Mouse (Mus musculus) embryonic facial prominence, embryonic 14.5 days (tissue): Measurements from ENCODE around the gene Rsbn1. TPM values are rescaled to one million over a fixed set of nuclear protein-coding genes. Genes with fewer than 3 reads are reported as not detected.

Experiments
- ATAC-seq: fragments of 200-750 bp; cut with Nextera tagmentation; 2 replicates; pipeline ENCODE4 v1.8.0; 2017; ENCODE audit warnings: low read depth, moderate number of reproducible peaks, moderate TSS enrichment
- DNase-seq: peaks from one replicate; pipeline ENCODE4 v3.0.0-alpha.2; 2015; ENCODE audit warnings: low spot score
- H3K27ac ChIP-seq: fragments of 300-500 bp; sonication (generic); replicated peaks from 2 replicates; pipeline ENCODE4 v1.5.1; 2014; ENCODE audit warnings: low read depth, mild to moderate bottlenecking, low read length, moderate library complexity
- H3K27me3 ChIP-seq: fragments of 300-500 bp; sonication (generic); replicated peaks from 2 replicates; pipeline ENCODE4 v1.6.1; 2014; ENCODE audit warnings: low read length; ENCODE audit not compliant: control insufficient read depth, insufficient read depth
- H3K36me3 ChIP-seq: fragments of 300-500 bp; sonication (generic); 2 replicates; pipeline ENCODE4 v1.6.1; 2014; ENCODE audit warnings: low read length, mixed read lengths; ENCODE audit not compliant: control insufficient read depth, insufficient read depth
- H3K4me1 ChIP-seq: fragments of 300-500 bp; sonication (generic); 2 replicates; pipeline ENCODE4 v1.6.1; 2014; ENCODE audit warnings: antibody characterized with exemption, low read length; ENCODE audit not compliant: control insufficient read depth, insufficient read depth
- H3K4me2 ChIP-seq: fragments of 300-500 bp; sonication (generic); 2 replicates; pipeline ENCODE4 v1.6.1; 2014; ENCODE audit warnings: low read depth, mild to moderate bottlenecking, low read length, moderate library complexity, mixed read lengths
- H3K4me3 ChIP-seq: fragments of 300-500 bp; sonication (generic); 2 replicates; pipeline ENCODE4 v1.5.1; 2014; ENCODE audit warnings: low read depth, mild to moderate bottlenecking, low read length
- H3K9ac ChIP-seq: fragments of 300-500 bp; sonication (generic); 2 replicates; pipeline ENCODE4 v1.6.1; 2014; ENCODE audit warnings: low read depth, mild to moderate bottlenecking, low read length, moderate library complexity, mixed read lengths
- H3K9me3 ChIP-seq: fragments of 300-500 bp; sonication (generic); 2 replicates; pipeline ENCODE4 v1.6.1; 2016; ENCODE audit warnings: low read length; ENCODE audit not compliant: control insufficient read depth
- WGBS: fragments of 180-500 bp; shearing (Covaris S2); extraction: QIAGEN DNeasy Blood & Tissue Kit; methylation state at CpG from one replicate; pipeline ENCODE4 v1.1.7; 2014; 5-methylcytosine and 5-hydroxymethylcytosine counted together
- polyA plus RNA-seq: library from polyadenylated mRNA; unstranded; fragments of >200 nt; fragmentation: Nextera tagmentation; extraction: Ambion mirVana; gene quantifications from 2 replicates; pipeline ENCODE4 v1.2.1, GENCODE M21; 2014

Gene Rsbn1
- 11.0 and 12.0 TPM in 2 replicates for polyA plus RNA-seq

DNA sequence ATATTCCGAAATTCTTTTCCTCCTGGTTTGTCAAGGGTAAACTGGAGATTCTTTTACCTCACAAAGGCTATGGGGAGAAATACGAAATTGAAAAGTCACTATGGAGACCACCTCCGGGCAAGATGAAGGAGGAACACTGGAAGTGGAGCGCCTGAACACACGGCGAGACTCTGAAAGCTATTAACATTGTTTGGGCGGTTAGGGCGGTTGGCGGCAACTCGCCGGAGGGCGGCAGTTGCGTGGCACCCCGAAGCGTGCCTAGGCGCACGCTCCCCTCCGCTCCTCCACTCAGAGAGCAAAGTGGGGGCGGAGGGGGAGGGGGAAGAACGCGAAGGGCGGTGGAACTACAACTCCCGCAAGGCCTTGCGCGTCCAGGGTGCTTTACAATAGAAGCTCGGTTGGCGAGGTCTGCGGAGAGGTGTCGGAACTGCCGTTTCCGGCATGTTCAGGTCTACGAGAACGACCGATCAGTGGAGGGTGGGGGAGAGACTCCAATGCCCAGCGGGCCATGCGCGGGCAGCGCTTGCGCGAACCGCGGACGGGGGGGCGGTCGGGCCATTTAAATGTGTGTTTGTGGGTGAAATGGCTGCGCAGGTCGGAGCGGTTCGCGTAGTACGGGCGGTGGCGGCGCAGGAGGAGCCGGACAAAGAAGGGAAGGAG lies at the start of gene Rsbn1:
Rsbn1 (plus strand) TSS at position 111 of the 660 bp plus-strand sequence.
- peak within 1 kb of the TSS; percentile 96 for H3K4me3 ChIP-seq
- H3K36me3 ChIP-seq, result no peaks in the 10 kb centered on the region
- peak within 1 kb of the TSS; percentile 92 for H3K27ac ChIP-seq
- H3K9ac ChIP-seq, result peak within 1 kb of the TSS; percentile 96
- ATAC-seq (peak; percentile 100), DNase-seq (peak; percentile 100)
- peaks cover 14% of the 10 kb centered on the region for H3K4me1 ChIP-seq
- no peaks in the 10 kb centered on the region for H3K9me3 ChIP-seq
- H3K27me3 ChIP-seq, result no peaks in the 10 kb centered on the region
- WGBS, result under 1% methylated on average over 43 of the region's 55 CpGs
- peak within 1 kb of the TSS; percentile 75 for H3K4me2 ChIP-seq

DNA sequence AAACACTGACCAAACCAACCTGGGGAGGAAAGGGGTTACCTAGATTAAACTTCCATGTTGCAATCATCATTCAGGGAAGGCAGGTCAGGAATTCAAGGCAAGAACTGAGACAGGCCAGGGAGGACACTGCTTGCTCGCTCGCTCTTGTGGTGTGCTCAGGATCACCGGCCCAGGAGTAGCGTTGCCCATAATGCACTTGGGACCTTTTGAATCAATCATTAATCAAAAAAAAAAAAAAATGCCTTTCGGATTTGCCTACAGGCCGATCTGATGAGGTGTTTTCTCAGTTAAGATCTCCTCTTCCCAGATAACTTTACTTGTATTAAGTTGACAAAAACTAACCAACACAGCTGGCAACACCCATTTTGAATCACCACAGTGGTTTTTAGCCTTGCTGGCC lies 49.7 kb upstream of the Rsbn1 start:
- no peaks in the 10 kb centered on the region for H3K27me3 ChIP-seq
- H3K4me2 ChIP-seq, result no peak overlapping the region
- DNase-seq, result no peak
- H3K9ac ChIP-seq, result no peak overlapping the region
- no peaks in the 10 kb centered on the region for H3K36me3 ChIP-seq
- no peak overlapping the region for H3K4me3 ChIP-seq
- no peak for ATAC-seq
- H3K9me3 ChIP-seq, result no peaks in the 10 kb centered on the region
- WGBS, result 86% methylated on average over 6 of the region's 6 CpGs
- H3K27ac ChIP-seq, result no peak overlapping the region
- no peaks in the 10 kb centered on the region for H3K4me1 ChIP-seq

DNA sequence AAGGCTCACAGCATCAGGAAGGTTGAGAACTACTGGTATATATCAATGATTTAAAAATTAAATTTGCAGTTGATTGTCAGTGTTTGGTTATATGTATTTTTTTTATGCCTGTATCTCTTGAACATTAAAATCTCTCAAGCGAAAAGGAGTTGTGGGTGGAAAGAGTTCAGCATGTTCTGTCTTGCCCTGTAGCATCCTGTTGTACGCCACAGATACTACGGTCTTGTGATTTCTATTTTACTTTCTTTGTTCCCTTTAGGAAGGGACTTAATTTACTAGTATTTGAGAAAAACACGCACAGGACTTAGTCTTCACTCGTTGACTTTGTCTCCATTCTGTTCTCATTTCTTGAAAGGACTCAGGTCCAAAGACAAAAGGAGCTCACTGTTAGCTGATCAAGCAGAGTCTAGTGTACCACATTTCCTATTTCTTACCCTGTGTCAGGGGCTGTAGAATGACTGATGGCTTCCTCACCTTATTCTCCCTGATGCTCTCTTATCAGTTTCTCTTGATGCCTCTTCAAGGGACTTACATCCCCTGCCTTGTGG lies 46.4 kb upstream of the Rsbn1 start:
- 84% methylated on average over 5 of the region's 5 CpGs for WGBS
- Histone ChIP-seq H3K4me3 (no peak overlapping the region), H3K27me3 (no peaks in the 10 kb centered on the region), H3K27ac (no peak overlapping the region), H3K9ac (no peak overlapping the region), H3K4me1 (no peaks in the 10 kb centered on the region), H3K9me3 (no peaks in the 10 kb centered on the region), H3K36me3 (no peaks in the 10 kb centered on the region), H3K4me2 (no peak overlapping the region)
- DNase-seq (no peak), ATAC-seq (no peak)

DNA sequence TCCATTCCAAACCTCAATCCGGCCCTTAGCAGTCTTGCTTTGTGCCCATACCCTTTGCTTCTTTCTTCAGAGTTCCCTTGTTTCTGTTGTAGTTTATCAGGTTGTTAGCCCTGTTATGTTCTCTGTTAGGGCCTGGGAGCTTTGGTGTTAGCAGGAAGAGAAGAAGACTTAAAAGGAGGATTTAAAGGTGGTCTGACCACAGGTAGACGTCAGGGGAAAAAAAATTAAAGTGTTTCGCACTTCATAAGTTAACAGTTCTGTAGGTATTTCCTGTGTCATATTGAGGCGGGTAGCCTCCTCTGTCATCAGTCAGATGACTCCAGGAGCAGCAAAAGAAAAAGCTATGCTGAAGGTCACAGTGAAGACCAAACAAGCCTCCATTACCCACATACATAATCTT lies 45.9 kb upstream of the Rsbn1 start:
- DNase-seq (no peak), ATAC-seq (no peak)
- Histone ChIP-seq H3K4me2 (no peak overlapping the region), H3K9me3 (no peaks in the 10 kb centered on the region), H3K9ac (no peak overlapping the region), H3K36me3 (no peaks in the 10 kb centered on the region), H3K27me3 (no peaks in the 10 kb centered on the region), H3K4me3 (no peak overlapping the region), H3K4me1 (no peaks in the 10 kb centered on the region), H3K27ac (no peak overlapping the region)
- 80% methylated on average over 4 of the region's 4 CpGs for WGBS

DNA sequence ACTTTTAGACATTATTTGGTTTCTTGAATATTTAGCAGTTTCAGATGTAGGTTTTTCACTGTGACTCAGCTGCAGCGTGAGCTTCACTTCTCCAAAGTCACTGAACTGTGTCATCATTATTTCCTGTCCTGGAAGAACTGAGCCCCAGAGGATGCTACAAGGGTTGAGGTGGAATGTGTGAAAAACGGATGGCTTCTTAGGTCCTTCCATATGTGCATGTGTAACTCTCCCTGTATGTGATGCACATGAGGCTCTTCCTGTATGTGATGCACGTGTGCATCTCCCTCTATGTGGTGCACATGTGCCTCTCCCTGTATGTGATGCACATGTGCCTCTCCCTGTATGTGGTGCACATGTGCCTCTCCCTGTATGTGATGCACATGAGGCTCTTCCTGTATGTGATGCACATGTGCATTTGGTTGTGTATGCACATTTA lies 41.2 kb upstream of the Rsbn1 start:
- ATAC-seq, result no peak
- Histone ChIP-seq H3K27me3 (no peaks in the 10 kb centered on the region), H3K4me2 (no peak overlapping the region), H3K9ac (no peak overlapping the region), H3K4me3 (no peak overlapping the region), H3K9me3 (no peaks in the 10 kb centered on the region), H3K27ac (no peak overlapping the region), H3K4me1 (no peaks in the 10 kb centered on the region), H3K36me3 (no peaks in the 10 kb centered on the region)
- 46% methylated on average over 3 of the region's 3 CpGs for WGBS
- no peak for DNase-seq

GRCm38 (mm10) chr3:103874329-103874728 lies 39.6 kb upstream of the Rsbn1 start:
- DNase-seq (no peak), ATAC-seq (no peak)
- Histone ChIP-seq H3K27ac (no peak overlapping the region), H3K36me3 (no peaks in the 10 kb centered on the region), H3K9ac (no peak overlapping the region), H3K4me1 (no peaks in the 10 kb centered on the region), H3K4me2 (no peak overlapping the region), H3K4me3 (no peak overlapping the region), H3K27me3 (no peaks in the 10 kb centered on the region), H3K9me3 (no peaks in the 10 kb centered on the region)
- 69% methylated on average over 7 of the region's 7 CpGs for WGBS

DNA sequence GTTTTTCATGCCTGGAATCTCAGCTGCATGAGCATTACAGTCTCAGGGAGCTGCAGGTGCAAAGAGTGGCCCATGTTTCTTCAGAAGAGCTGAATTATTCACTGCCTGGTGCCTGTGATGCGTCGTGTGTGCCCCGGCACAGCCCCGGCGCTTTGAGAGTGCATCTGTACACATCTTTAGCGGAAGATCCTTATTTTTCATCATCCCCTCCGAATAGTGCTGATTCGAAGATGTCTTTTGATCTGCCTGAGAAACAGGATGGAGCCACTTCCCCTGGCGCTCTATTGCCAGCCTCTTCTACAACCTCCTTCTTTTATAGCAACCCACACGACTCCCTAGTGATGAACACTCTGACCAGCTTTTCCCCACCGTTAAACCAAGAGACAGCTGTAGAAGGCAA lies 28.0 kb upstream of the Rsbn1 start:
- no peak overlapping the region for H3K4me3 ChIP-seq
- H3K36me3 ChIP-seq, result no peaks in the 10 kb centered on the region
- ATAC-seq (no peak), DNase-seq (no peak)
- WGBS, result 77% methylated on average over 11 of the region's 11 CpGs
- no peak overlapping the region for H3K9ac ChIP-seq
- H3K27me3 ChIP-seq, result no peaks in the 10 kb centered on the region
- no peaks in the 10 kb centered on the region for H3K4me1 ChIP-seq
- H3K27ac ChIP-seq, result no peak overlapping the region
- no peaks in the 10 kb centered on the region for H3K9me3 ChIP-seq
- H3K4me2 ChIP-seq, result no peak overlapping the region

DNA sequence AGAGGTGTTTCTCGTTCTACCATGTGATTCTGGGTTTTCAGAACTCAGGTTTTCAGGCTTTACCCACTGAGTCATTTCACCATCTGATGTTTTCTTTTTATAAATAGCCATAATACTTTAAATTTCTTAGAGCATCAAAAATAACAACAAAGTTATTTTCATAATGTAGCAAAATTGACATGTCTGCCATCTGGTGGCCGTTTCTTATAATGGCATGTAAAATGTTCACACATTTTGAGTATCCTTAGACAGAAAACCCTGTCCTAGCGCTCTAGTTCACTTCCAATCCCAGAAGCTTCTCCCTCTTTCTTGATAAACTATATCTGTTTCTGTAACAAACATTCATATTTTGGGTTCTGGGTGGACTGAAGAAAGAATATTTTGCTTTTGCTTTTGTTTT lies 26.3 kb upstream of the Rsbn1 start:
- Histone ChIP-seq H3K4me2 (no peak overlapping the region), H3K9ac (no peak overlapping the region), H3K27me3 (no peaks in the 10 kb centered on the region), H3K27ac (no peak overlapping the region), H3K4me1 (no peaks in the 10 kb centered on the region), H3K36me3 (no peaks in the 10 kb centered on the region), H3K4me3 (no peak overlapping the region), H3K9me3 (no peaks in the 10 kb centered on the region)
- ATAC-seq (no peak), DNase-seq (peak; percentile 64)
- 33% methylated on average over 3 of the region's 3 CpGs for WGBS

DNA sequence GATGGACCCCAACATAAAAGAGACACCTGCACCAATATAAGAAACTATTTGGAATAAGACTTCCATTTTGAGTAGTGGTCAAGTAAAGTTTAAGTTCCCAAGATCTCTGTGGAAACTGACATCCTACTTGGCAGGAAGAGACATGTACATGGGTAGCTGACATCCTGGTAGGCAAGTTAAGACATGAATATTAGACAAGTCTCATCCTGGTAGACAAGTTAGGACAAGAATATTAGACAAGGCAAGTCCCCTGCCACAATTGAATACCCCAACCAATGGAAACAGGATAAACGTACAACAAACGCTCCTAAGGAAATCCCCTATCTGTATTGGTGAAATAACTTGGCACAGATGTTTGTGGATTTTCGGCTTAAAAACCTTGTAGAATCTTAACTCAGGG lies 20.5 kb upstream of the Rsbn1 start:
- Histone ChIP-seq H3K9ac (no peak overlapping the region), H3K4me3 (no peak overlapping the region)

More for the DNA sequence above, 20.5 kb upstream of the Rsbn1 start:
- Histone ChIP-seq H3K36me3 (no peaks in the 10 kb centered on the region), H3K4me1 (no peaks in the 10 kb centered on the region), H3K27ac (no peak overlapping the region), H3K27me3 (no peaks in the 10 kb centered on the region), H3K9me3 (no peaks in the 10 kb centered on the region), H3K4me2 (no peak overlapping the region)
- no peak for ATAC-seq
- no peak for DNase-seq
- 70% methylated on average over 3 of the region's 3 CpGs for WGBS
